Mouse (Mus musculus) embryonic facial prominence, embryonic 14.5 days (tissue): ENCODE data around the gene Nme7. TPM values are rescaled to one million over a fixed set of nuclear protein-coding genes. Genes with fewer than 3 reads are reported as not detected.

Experiments
- ATAC-seq: fragments of 200-750 bp; cut with Nextera tagmentation; 2 replicates; pipeline ENCODE4 v1.8.0; 2017; ENCODE audit warnings: low read depth, moderate number of reproducible peaks, moderate TSS enrichment
- DNase-seq: peaks from one replicate; pipeline ENCODE4 v3.0.0-alpha.2; 2015; ENCODE audit warnings: low spot score
- H3K27ac ChIP-seq: fragments of 300-500 bp; sonication (generic); replicated peaks from 2 replicates; pipeline ENCODE4 v1.5.1; 2014; ENCODE audit warnings: low read depth, mild to moderate bottlenecking, low read length, moderate library complexity
- H3K27me3 ChIP-seq: fragments of 300-500 bp; sonication (generic); replicated peaks from 2 replicates; pipeline ENCODE4 v1.6.1; 2014; ENCODE audit warnings: low read length; ENCODE audit not compliant: control insufficient read depth, insufficient read depth
- H3K36me3 ChIP-seq: fragments of 300-500 bp; sonication (generic); 2 replicates; pipeline ENCODE4 v1.6.1; 2014; ENCODE audit warnings: low read length, mixed read lengths; ENCODE audit not compliant: control insufficient read depth, insufficient read depth
- H3K4me1 ChIP-seq: fragments of 300-500 bp; sonication (generic); 2 replicates; pipeline ENCODE4 v1.6.1; 2014; ENCODE audit warnings: antibody characterized with exemption, low read length; ENCODE audit not compliant: control insufficient read depth, insufficient read depth
- H3K4me2 ChIP-seq: fragments of 300-500 bp; sonication (generic); 2 replicates; pipeline ENCODE4 v1.6.1; 2014; ENCODE audit warnings: low read depth, mild to moderate bottlenecking, low read length, moderate library complexity, mixed read lengths
- H3K4me3 ChIP-seq: fragments of 300-500 bp; sonication (generic); 2 replicates; pipeline ENCODE4 v1.5.1; 2014; ENCODE audit warnings: low read depth, mild to moderate bottlenecking, low read length
- H3K9ac ChIP-seq: fragments of 300-500 bp; sonication (generic); 2 replicates; pipeline ENCODE4 v1.6.1; 2014; ENCODE audit warnings: low read depth, mild to moderate bottlenecking, low read length, moderate library complexity, mixed read lengths
- H3K9me3 ChIP-seq: fragments of 300-500 bp; sonication (generic); 2 replicates; pipeline ENCODE4 v1.6.1; 2016; ENCODE audit warnings: low read length; ENCODE audit not compliant: control insufficient read depth
- WGBS: fragments of 180-500 bp; shearing (Covaris S2); extraction: QIAGEN DNeasy Blood & Tissue Kit; methylation state at CpG from one replicate; pipeline ENCODE4 v1.1.7; 2014; 5-methylcytosine and 5-hydroxymethylcytosine counted together
- polyA plus RNA-seq: library from polyadenylated mRNA; unstranded; fragments of >200 nt; fragmentation: Nextera tagmentation; extraction: Ambion mirVana; gene quantifications from 2 replicates; pipeline ENCODE4 v1.2.1, GENCODE M21; 2014

Nme7 gene
- polyA plus RNA-seq, 1 experiment from 2014 or later = 27.3 TPM

GRCm38 (mm10) chr1:164471632-164472031 lies 167.7 kb downstream of the Nme7 start:
- Histone ChIP-seq H3K4me2 (no peak overlapping the region), H3K9me3 (no peaks in the 10 kb centered on the region), H3K9ac (no peak overlapping the region), H3K36me3 (no peaks in the 10 kb centered on the region), H3K27me3 (no peaks in the 10 kb centered on the region; the same call in 1 of the 2 replicates), H3K27ac (no peak overlapping the region), H3K4me3 (no peak overlapping the region), H3K4me1 (no peaks in the 10 kb centered on the region)
- 89% methylated on average over 5 of the region's 5 CpGs for WGBS
- DNase-seq (no peak), ATAC-seq (no peak)

GRCm38 (mm10) chr1:164473398-164473797 lies 169.5 kb downstream of the Nme7 start:
- H3K9ac ChIP-seq = no peak overlapping the region
- H3K4me2 ChIP-seq = no peak overlapping the region
- H3K9me3 ChIP-seq = no peaks in the 10 kb centered on the region
- H3K4me1 ChIP-seq = no peaks in the 10 kb centered on the region
- H3K27me3 ChIP-seq = no peaks in the 10 kb centered on the region; the same call in 1 of the 2 replicates
- 87% methylated on average over 7 of the region's 7 CpGs for WGBS
- no peak overlapping the region for H3K27ac ChIP-seq
- DNase-seq (no peak), ATAC-seq (no peak)
- no peak overlapping the region for H3K4me3 ChIP-seq
- H3K36me3 ChIP-seq = no peaks in the 10 kb centered on the region

GRCm38 (mm10) chr1:164474310-164474709 lies 170.4 kb downstream of the Nme7 start:
- Histone ChIP-seq H3K27ac (no peak overlapping the region), H3K4me2 (no peak overlapping the region), H3K4me1 (no peaks in the 10 kb centered on the region), H3K36me3 (no peaks in the 10 kb centered on the region), H3K9ac (no peak overlapping the region), H3K9me3 (no peaks in the 10 kb centered on the region), H3K4me3 (no peak overlapping the region), H3K27me3 (no peaks in the 10 kb centered on the region; the same call in 1 of the 2 replicates)
- WGBS = 86% methylated on average over 6 of the region's 6 CpGs
- ATAC-seq (no peak), DNase-seq (no peak)

- Histone ChIP-seq H3K9me3 (no peaks in the 10 kb centered on the region), H3K9ac (no peak overlapping the region), H3K4me1 (no peaks in the 10 kb centered on the region), H3K4me3 (no peak overlapping the region), H3K36me3 (no peaks in the 10 kb centered on the region), H3K27ac (no peak overlapping the region), H3K4me2 (no peak overlapping the region), H3K27me3 (no peaks in the 10 kb centered on the region)
- DNase-seq (no peak), ATAC-seq (no peak)
- WGBS = 73% methylated on average over 7 of the region's 7 CpGs
These were observed 171.0 kb downstream of the Nme7 start for GRCm38 (mm10) chr1:164474778-164475511.

- no peak for ATAC-seq
- Histone ChIP-seq H3K9ac (no peak overlapping the region), H3K9me3 (no peaks in the 10 kb centered on the region), H3K27me3 (no peaks in the 10 kb centered on the region), H3K4me3 (no peak overlapping the region), H3K4me2 (no peak overlapping the region), H3K4me1 (no peaks in the 10 kb centered on the region), H3K36me3 (no peaks in the 10 kb centered on the region), H3K27ac (no peak overlapping the region)
- 71% methylated on average over 4 of the region's 4 CpGs for WGBS
- no peak for DNase-seq
These were observed 172.0 kb downstream of the Nme7 start for GRCm38 (mm10) chr1:164475895-164476294.

- H3K36me3 ChIP-seq = no peaks in the 10 kb centered on the region
- no peaks in the 10 kb centered on the region for H3K9me3 ChIP-seq
- ATAC-seq (no peak), DNase-seq (no peak)
- no peak overlapping the region for H3K9ac ChIP-seq
- H3K27me3 ChIP-seq = no peaks in the 10 kb centered on the region
- no peak overlapping the region for H3K4me3 ChIP-seq
- H3K4me1 ChIP-seq = no peaks in the 10 kb centered on the region
- WGBS = 83% methylated on average over 5 of the region's 5 CpGs
- H3K27ac ChIP-seq = no peak overlapping the region
- H3K4me2 ChIP-seq = no peak overlapping the region
These were observed 177.1 kb downstream of the Nme7 start for GRCm38 (mm10) chr1:164480755-164481644.

- Histone ChIP-seq H3K9ac (no peak overlapping the region), H3K9me3 (no peaks in the 10 kb centered on the region), H3K4me1 (no peaks in the 10 kb centered on the region), H3K27ac (no peak overlapping the region), H3K36me3 (no peaks in the 10 kb centered on the region), H3K4me3 (no peak overlapping the region), H3K27me3 (no peaks in the 10 kb centered on the region), H3K4me2 (no peak overlapping the region)
- WGBS = 60% methylated on average over 9 of the region's 9 CpGs
- ATAC-seq = no peak
- DNase-seq = no peak
These were observed 177.9 kb downstream of the Nme7 start for GRCm38 (mm10) chr1:164481645-164482354.

- no peak for DNase-seq
- Histone ChIP-seq H3K9ac (no peak overlapping the region), H3K4me3 (no peak overlapping the region), H3K36me3 (no peaks in the 10 kb centered on the region), H3K9me3 (no peaks in the 10 kb centered on the region), H3K4me1 (no peaks in the 10 kb centered on the region), H3K27me3 (no peaks in the 10 kb centered on the region), H3K27ac (no peak overlapping the region), H3K4me2 (no peak overlapping the region)
- no peak for ATAC-seq
- 62% methylated on average over 3 of the region's 3 CpGs for WGBS
These were observed 178.9 kb downstream of the Nme7 start for GRCm38 (mm10) chr1:164482833-164483232.
